Mouse (Mus musculus): ENCODE measurements at regions not wholly inside any gene's neighbourhood (a gene's known extent, or its start where the extent isn't known, plus 50 kb on each side); places are given as distances from the start of the nearest gene placed in this dataset.

DNA sequence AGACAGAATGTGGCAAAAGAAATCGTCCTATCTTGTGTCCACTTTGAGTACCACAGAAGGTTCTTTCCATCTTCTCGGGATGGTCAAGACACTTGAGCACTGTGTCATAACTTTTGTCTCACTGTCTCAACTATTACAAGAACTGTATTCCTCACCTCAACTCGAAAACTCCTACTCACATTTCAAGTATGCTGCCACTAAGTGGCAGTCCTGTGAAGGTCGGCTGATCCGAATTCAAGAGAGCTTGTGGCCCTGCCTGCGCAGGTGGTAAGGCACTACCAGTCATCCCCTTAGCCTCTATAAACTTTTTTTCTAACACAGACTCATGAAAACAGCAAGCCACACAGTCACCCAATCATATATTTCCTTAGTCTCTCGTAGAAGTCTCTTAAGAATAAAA, 381.6 kb upstream of the Meis1 start:
- TF ChIP-seq CTCF (IDR thresholded peaks at IDR 0.05; ENCODE audit: low read depth, low read length) = no peak
- no peak for TF ChIP-seq POLR2A (IDR thresholded peaks at IDR 0.05; ENCODE audit: borderline replicate concordance, low read depth, low read length)

Measured in bone marrow macrophage, adult 2 months (primary cell).